Mouse (Mus musculus): ENCODE measurements around the gene Zfp934.
"Not testable (repeated sequence)": the region's sequence is repeated elsewhere in the genome, so short reads cannot be mapped to it uniquely, and the experiment has no call there.

Gene Zfp934

GRCm38 (mm10) chr13:62571099-62571498 is at the start of gene Zfp934:
Gene Zfp934 (minus strand): TSS chr13:62571199.
- not testable (repeated sequence) for DNase-seq (ENCODE audit: low spot score)

DNA sequence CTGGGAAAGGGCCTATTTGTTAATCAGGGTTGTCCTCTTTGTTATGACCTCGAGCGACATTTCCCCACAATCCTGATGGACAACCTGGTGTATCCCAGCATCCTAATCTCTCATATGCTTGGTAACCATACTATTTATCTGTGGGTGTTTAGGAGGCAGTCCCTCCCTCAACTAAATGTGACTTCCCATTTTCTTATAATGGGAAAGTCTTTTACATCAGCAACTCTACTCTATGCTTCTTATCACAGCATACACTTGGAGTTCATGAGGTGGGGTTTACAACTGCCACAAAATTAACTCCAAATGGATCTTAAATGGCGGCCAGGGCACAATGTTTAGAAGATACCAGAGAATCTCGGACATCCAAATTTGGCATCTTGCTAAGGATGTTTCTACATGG is 46.5 kb upstream of the Zfp934 start:
- not testable (repeated sequence) for DNase-seq (ENCODE audit: low spot score)

DNA sequence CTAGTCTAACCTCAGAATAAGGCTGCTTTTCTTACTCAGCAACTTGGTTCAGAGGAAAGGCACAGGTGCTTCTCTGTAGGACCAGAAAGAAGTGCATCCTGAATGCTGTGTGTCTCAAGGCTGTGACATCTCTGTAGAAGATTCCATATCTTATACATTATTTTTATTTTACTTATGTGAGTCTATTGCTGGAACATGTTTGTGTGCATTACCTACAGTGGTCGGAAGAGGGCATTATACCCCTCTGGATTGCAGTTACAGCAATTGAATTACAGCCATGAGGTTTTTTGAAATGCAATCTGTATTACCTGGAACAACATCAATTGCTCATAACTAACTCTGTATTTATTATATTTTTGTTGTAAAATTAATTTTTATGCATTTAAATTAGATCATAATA is 9.3 kb downstream of the Zfp934 start:
- not testable (repeated sequence) for DNase-seq (ENCODE audit: low spot score)

DNA sequence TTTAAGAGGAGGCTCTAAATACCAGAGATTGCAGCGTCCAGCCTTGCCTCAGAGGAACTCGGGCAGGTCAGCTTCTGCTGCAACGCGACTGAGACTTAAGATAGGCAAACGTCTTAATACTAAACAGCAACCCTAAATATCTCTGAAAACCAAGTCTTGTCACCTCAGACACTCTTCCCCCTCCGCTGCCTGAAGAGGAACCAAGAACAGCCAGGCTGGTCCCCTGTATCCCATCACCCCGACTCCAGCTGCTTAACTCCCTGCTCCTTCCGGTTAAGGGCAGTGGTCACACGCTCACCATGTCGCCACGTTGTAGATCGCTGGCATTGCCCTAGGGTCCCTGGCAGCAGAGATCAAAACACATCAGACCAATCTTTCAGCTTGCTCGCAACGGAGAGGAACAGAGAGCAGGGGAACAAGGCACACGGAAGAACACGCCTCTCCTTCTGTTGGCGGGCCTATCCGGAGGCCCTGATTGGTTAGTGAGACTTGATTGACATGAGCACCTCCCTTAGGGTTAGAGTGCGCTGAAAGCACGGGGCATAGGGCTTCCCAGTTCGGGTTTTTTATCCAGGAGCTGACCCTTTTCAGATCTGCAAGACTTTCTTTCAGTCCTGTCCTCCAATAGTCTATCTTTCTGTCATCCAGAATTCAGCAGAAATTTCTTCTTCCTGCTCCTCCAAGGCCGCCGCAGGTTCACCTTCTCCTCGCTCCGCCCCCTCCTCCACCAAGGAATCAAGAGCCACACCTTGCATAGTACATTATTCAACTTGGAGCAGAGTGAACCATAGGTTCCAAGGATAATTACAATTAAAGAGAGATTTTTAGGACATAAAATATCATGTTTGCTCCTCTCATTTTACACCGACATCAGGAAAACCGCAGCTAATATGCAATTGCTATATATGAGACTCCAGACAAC is 12.5 kb downstream of the Zfp934 start, which contains the start of gene Zfp935:
Zfp935 (minus strand) TSS at position 323 of the 922 bp plus-strand sequence.
- DNase-seq (ENCODE audit: low spot score) = peak; percentile 36

GRCm38 (mm10) chr13:62530129-62530528 is 40.9 kb downstream of the Zfp934 start:
- not testable (repeated sequence) for DNase-seq (ENCODE audit: low spot score)

DNA sequence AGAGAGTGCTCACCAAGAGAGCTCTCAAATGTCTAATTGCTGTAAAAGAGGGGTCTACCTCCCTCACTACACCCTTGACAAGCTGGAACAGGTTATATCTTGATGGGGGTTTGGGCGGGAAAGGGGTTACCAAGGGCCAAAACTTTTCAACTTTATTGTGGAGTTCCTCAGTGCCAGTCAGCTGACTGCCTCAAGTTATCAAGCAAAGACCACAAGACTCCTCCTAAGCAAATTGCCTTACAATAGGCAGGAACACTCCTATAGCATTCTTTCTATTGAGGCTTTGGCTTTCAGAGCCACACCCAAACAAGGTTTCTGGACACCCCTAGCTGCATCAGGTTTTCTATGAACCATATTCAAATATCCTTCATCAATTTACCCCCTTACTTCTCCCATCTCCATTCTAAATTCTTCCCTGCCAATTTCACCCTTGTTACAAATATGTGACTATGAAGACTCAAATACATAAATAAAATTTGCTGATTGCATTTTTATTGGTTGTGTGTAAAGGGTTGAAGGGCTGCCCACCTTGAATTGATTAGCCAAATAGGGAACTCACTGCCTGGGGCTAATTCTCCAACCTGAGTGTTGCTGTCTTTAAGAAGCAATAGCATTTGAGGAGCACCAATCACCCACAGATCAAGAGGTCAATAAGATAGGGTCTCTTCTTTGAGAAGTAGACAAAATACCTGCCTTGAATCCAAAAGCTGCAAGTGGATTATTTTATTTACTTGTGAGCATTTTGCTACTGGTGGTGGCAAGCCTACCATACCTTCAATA is 60.2 kb downstream of the Zfp934 start:
- DNase-seq (ENCODE audit: low spot score) = not testable (repeated sequence)

- DNase-seq (ENCODE audit: low spot score) = peak; percentile 51
These were observed 98.3 kb downstream of the Zfp934 start for GRCm38 (mm10) chr13:62472661-62473060.

DNA sequence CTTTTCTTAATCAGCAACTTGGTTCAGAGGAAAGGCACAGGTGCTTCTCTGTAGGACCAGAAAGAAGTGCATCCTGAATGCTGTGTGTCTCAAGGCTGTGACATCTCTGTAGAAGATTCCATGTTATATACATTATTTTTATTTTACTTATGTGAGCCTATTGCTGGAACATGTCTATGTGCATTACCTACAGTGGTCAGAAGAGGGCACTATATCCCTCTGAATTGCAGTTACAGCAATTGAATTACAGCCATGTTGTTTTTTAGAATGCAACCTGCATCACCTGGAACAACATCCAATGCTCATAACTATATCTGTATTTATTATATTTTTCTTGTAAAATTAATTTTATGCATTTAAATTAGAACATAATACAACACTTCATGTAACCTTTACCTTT is 101.1 kb downstream of the Zfp934 start:
- DNase-seq (ENCODE audit: low spot score) = peak; percentile 52

DNA sequence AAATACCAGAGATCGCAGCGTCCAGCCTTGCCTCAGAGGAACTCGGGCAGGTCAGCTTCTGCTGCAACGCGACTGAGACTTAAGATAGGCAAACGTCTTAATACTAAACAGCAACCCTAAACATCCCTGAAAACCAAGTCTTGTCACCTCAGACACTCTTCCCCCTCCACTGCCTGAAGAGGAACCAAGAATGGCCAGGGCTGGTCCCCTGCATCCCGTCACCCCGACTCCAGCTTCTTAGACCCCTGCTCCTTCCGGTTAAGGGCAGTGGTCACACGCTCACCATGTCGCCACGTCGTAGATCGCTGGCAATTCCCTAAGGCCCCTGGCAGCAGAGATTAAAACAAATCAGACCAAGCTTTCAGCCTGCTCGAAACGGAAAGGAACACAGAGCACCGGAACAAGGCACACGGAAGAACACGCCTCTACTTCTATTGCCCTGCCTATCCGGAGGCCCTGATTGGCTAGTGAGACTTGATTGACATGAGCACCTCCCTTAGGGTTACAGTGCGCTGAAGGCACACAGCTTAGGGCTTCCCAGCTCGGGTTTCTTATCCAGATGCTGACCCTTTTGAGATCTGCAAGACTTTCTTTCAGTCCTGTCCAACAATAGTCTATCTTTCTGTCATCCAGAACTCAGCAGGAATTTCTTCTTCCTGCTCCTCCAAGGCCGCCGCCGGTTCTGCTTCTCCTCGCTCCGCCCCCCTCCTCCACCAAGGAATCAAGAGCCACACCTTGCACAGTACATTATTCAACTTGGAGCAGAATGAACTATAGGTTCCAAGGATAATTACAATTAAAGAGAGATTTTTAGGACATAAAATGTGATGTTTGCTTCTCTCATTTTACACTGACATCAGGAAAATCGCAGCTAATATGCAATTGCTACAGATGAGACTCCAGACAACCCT is 104.3 kb downstream of the Zfp934 start, which contains the start of gene Gm49359:
Gm49359 (minus strand) TSS at position 409 of the 911 bp plus-strand sequence.
- DNase-seq (ENCODE audit: low spot score) = peak; percentile 94
